Mouse (Mus musculus) lung, postnatal 0 days (tissue): ENCODE data around the gene Cep170.

ENCODE experiments used
- CTCF ChIP-seq: IDR thresholded peaks from 2 replicates; pipeline ENCODE4 v1.5.1; 2016; ENCODE audit warnings: antibody characterized with exemption, mild to moderate bottlenecking
- EP300 ChIP-seq: IDR thresholded peaks from 2 replicates; pipeline ENCODE4 v1.6.1; 2016; ENCODE audit warnings: antibody characterized with exemption, mild to moderate bottlenecking, control low read depth

- no peak for TF ChIP-seq CTCF
- no peak for TF ChIP-seq EP300
Measured at GRCm38 (mm10) chr1:176851401-176851800, 37.5 kb upstream of the Cep170 start.
